Comparison of ENCODE assay signal across 16 mouse cellular contexts in the genomic region with DNA sequence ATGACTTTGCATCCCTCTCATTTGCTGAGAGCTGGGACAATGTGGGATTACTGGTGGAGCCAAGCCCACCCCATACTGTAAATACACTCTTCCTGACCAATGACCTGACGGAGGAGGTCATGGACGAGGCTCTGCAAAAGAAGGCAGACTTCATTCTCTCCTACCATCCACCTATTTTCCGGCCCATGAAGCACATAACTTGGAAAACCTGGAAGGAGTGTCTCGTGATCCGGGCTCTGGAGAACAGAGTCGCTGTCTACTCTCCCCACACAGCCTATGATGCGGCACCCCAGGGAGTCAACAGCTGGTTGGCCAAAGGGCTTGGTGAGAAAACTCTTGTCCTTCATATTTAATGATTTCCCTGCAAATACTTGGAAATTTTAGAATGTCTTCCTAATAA.
"Had no signal": no experiment of that assay in that cellular context is flagged by ENCODE, and none has a peak within 500 bp of the region (broad histone marks: within the 10 kb centered on the region; RNA-seq: fewer than 3 reads in every experiment).

No protein-coding gene starts in this region.

- H3K9me3 ChIP-seq: liver, embryonic 13.5 days; midbrain, embryonic 10.5 days; midbrain, embryonic 13.5 days had no signal

- H3K27me3 ChIP-seq: liver, embryonic 13.5 days; midbrain, embryonic 13.5 days had no signal

- H3K4me3 ChIP-seq: left cerebral cortex, adult 2 months had no signal

- H3K27ac ChIP-seq: left cerebral cortex, adult 2 months; liver, embryonic 13.5 days; stomach, postnatal 0 days had no signal

- DNase-seq: layer of hippocampus, postnatal 36 days; liver, embryonic 13.5 days; lung, adult 2 months; lung, postnatal 14 days; lung, postnatal 4 days; right cerebral cortex, adult 18-20 months; right cerebral cortex, postnatal 14 days; right cerebral cortex, postnatal 4 days; thymus, adult 2 months; thymus, postnatal 14 days; thymus, postnatal 4 days had no signal

- H3K9ac ChIP-seq: midbrain, embryonic 13.5 days had no signal

- ATAC-seq: intestine, postnatal 0 days; midbrain, embryonic 13.5 days had no signal
